Mouse (Mus musculus): Measurements from ENCODE around the gene Gdpgp1. TPM values are rescaled to one million over a fixed set of nuclear protein-coding genes. Genes with fewer than 3 reads are reported as not detected.

The Gdpgp1 gene
- polyA plus RNA-seq, 1 experiment from 2014 or later = 5.2 TPM

GRCm38 (mm10) chr7:80276374-80276773 is 43.7 kb downstream of the Gdpgp1 start:
- Histone ChIP-seq H3K36me3 (peaks cover 84% of the 10 kb centered on the region), H3K9me3 (peaks cover 13% of the 10 kb centered on the region), H3K27ac (no peak overlapping the region), H3K4me3 (no peak overlapping the region), H3K4me1 (peaks cover 2% of the 10 kb centered on the region; the same call in 1 of the 2 replicates), H3K27me3 (ENCODE audit: insufficient read depth, poor library complexity, severe bottlenecking) (no peaks in the 10 kb centered on the region)
- no peak for DNase-seq (ENCODE audit: low spot score)
- WGBS = 93% methylated on average over 4 of the region's 4 CpGs

- no peaks in the 10 kb centered on the region for H3K27me3 ChIP-seq (ENCODE audit: insufficient read depth, poor library complexity, severe bottlenecking)
- no peak for DNase-seq (ENCODE audit: low spot score)
- H3K4me3 ChIP-seq = no peak overlapping the region
- no peak overlapping the region for H3K27ac ChIP-seq
- H3K9me3 ChIP-seq = peaks cover 3% of the 10 kb centered on the region
- WGBS = 79% methylated on average over 10 of the region's 10 CpGs
- peaks cover 85% of the 10 kb centered on the region for H3K36me3 ChIP-seq
- peaks cover 11% of the 10 kb centered on the region; the same call in 1 of the 2 replicates for H3K4me1 ChIP-seq
These were observed 47.4 kb downstream of the Gdpgp1 start for GRCm38 (mm10) chr7:80280032-80280431.

GRCm38 (mm10) chr7:80280998-80281397 is 48.3 kb downstream of the Gdpgp1 start:
- no peak for DNase-seq (ENCODE audit: low spot score)
- Histone ChIP-seq H3K9me3 (no peaks in the 10 kb centered on the region), H3K27me3 (ENCODE audit: insufficient read depth, poor library complexity, severe bottlenecking) (no peaks in the 10 kb centered on the region), H3K27ac (no peak overlapping the region), H3K4me1 (peaks cover 11% of the 10 kb centered on the region; the same call in 1 of the 2 replicates), H3K4me3 (no peak overlapping the region), H3K36me3 (peaks cover 87% of the 10 kb centered on the region)
- WGBS = 89% methylated on average over 2 of the region's 2 CpGs

- WGBS = 88% methylated on average over 3 of the region's 3 CpGs
- H3K27ac ChIP-seq = no peak overlapping the region
- DNase-seq (ENCODE audit: low spot score) = no peak
- H3K4me1 ChIP-seq = peaks cover 11% of the 10 kb centered on the region; the same call in 1 of the 2 replicates
- no peak overlapping the region for H3K4me3 ChIP-seq
- no peaks in the 10 kb centered on the region for H3K9me3 ChIP-seq
- H3K27me3 ChIP-seq (ENCODE audit: insufficient read depth, poor library complexity, severe bottlenecking) = no peaks in the 10 kb centered on the region
- H3K36me3 ChIP-seq = peaks cover 87% of the 10 kb centered on the region
These were observed 49.0 kb downstream of the Gdpgp1 start for GRCm38 (mm10) chr7:80281646-80282045.

- Histone ChIP-seq H3K4me1 (peaks cover 11% of the 10 kb centered on the region; the same call in 1 of the 2 replicates), H3K36me3 (peaks cover 88% of the 10 kb centered on the region), H3K4me3 (no peak overlapping the region), H3K27me3 (ENCODE audit: insufficient read depth, poor library complexity, severe bottlenecking) (no peaks in the 10 kb centered on the region), H3K27ac (no peak overlapping the region), H3K9me3 (no peaks in the 10 kb centered on the region)
- 62% methylated on average over 3 of the region's 3 CpGs for WGBS
- no peak for DNase-seq (ENCODE audit: low spot score)
These were observed 50.7 kb downstream of the Gdpgp1 start for GRCm38 (mm10) chr7:80283226-80283918.

- DNase-seq (ENCODE audit: low spot score) = no peak
- H3K9me3 ChIP-seq = no peaks in the 10 kb centered on the region
- H3K27ac ChIP-seq = no peak overlapping the region
- 76% methylated on average over 5 of the region's 5 CpGs for WGBS
- no peaks in the 10 kb centered on the region for H3K27me3 ChIP-seq (ENCODE audit: insufficient read depth, poor library complexity, severe bottlenecking)
- H3K4me1 ChIP-seq = peaks cover 11% of the 10 kb centered on the region; the same call in 1 of the 2 replicates
- peaks cover 86% of the 10 kb centered on the region for H3K36me3 ChIP-seq
- H3K4me3 ChIP-seq = no peak overlapping the region
These were observed 51.7 kb downstream of the Gdpgp1 start for GRCm38 (mm10) chr7:80284391-80284790.

- H3K27ac ChIP-seq = no peak overlapping the region
- no peak overlapping the region for H3K4me3 ChIP-seq
- no peak for DNase-seq (ENCODE audit: low spot score)
- peaks cover 87% of the 10 kb centered on the region for H3K36me3 ChIP-seq
- no peaks in the 10 kb centered on the region for H3K9me3 ChIP-seq
- no peaks in the 10 kb centered on the region for H3K27me3 ChIP-seq (ENCODE audit: insufficient read depth, poor library complexity, severe bottlenecking)
- peaks cover 11% of the 10 kb centered on the region; the same call in 1 of the 2 replicates for H3K4me1 ChIP-seq
- 90% methylated on average over 6 of the region's 6 CpGs for WGBS
These were observed 53.1 kb downstream of the Gdpgp1 start for GRCm38 (mm10) chr7:80285725-80286124.

- Histone ChIP-seq H3K36me3 (peaks cover 90% of the 10 kb centered on the region), H3K4me3 (no peak overlapping the region)
- no peak for DNase-seq (ENCODE audit: low spot score)
These were observed 55.1 kb downstream of the Gdpgp1 start for GRCm38 (mm10) chr7:80287736-80288135.

More at GRCm38 (mm10) chr7:80287736-80288135, 55.1 kb downstream of the Gdpgp1 start:
- Histone ChIP-seq H3K27ac (no peak overlapping the region), H3K27me3 (ENCODE audit: insufficient read depth, poor library complexity, severe bottlenecking) (no peaks in the 10 kb centered on the region), H3K4me1 (peaks cover 11% of the 10 kb centered on the region; the same call in 1 of the 2 replicates), H3K9me3 (no peaks in the 10 kb centered on the region)
- 80% methylated on average over 10 of the region's 10 CpGs for WGBS

Other genes with a start within 250 kb of the Gdpgp1 start
- gene Zfp710, start 208.1 kb upstream of the Gdpgp1 start, polyA plus RNA-seq (2016; fragmentation: Nextera tagmentation; extraction: Ambion mirVana) = 14.8 and 20.8 TPM in 2 replicates
- 830 and 1,266 TPM in 2 replicates for gene Idh2, start 117.5 kb upstream of the Gdpgp1 start, polyA plus RNA-seq (2016; fragmentation: Nextera tagmentation; extraction: Ambion mirVana)
- 7.8 and 8.9 TPM in 2 replicates for gene Sema4b, start 46.0 kb upstream of the Gdpgp1 start, polyA plus RNA-seq (2016; fragmentation: Nextera tagmentation; extraction: Ambion mirVana)
- 61.9 and 74.9 TPM in 2 replicates for gene Cib1, start 52 bp upstream of the Gdpgp1 start, polyA plus RNA-seq (2016; fragmentation: Nextera tagmentation; extraction: Ambion mirVana)
- gene Ttll13, start 13.5 kb downstream of the Gdpgp1 start, polyA plus RNA-seq (2016; fragmentation: Nextera tagmentation; extraction: Ambion mirVana) = 0.54 and 0.84 TPM in 2 replicates
- 45.7 and 47.2 TPM in 2 replicates for gene Ngrn, start 28.4 kb downstream of the Gdpgp1 start, polyA plus RNA-seq (2016; fragmentation: Nextera tagmentation; extraction: Ambion mirVana)
- 14.5 and 15.3 TPM in 2 replicates for gene Vps33b, start 36.8 kb downstream of the Gdpgp1 start, polyA plus RNA-seq (2016; fragmentation: Nextera tagmentation; extraction: Ambion mirVana)
- 153 and 163 TPM in 2 replicates for gene Prc1, start 61.6 kb downstream of the Gdpgp1 start, polyA plus RNA-seq (2016; fragmentation: Nextera tagmentation; extraction: Ambion mirVana)
- 9.8 and 10.3 TPM in 2 replicates for gene Rccd1, start 91.6 kb downstream of the Gdpgp1 start, polyA plus RNA-seq (2016; fragmentation: Nextera tagmentation; extraction: Ambion mirVana)
- 24.3 and 34.2 TPM in 2 replicates for gene Unc45a, start 108.1 kb downstream of the Gdpgp1 start, polyA plus RNA-seq (2016; fragmentation: Nextera tagmentation; extraction: Ambion mirVana)
- gene Hddc3, start 110.2 kb downstream of the Gdpgp1 start, polyA plus RNA-seq (2016; fragmentation: Nextera tagmentation; extraction: Ambion mirVana) = 18.3 and 18.4 TPM in 2 replicates
- 20.0 and 20.9 TPM in 2 replicates for gene Man2a2, start 138.5 kb downstream of the Gdpgp1 start, polyA plus RNA-seq (2016; fragmentation: Nextera tagmentation; extraction: Ambion mirVana)
- 9.7 and 11.7 TPM in 2 replicates for gene Fes, start 155.1 kb downstream of the Gdpgp1 start, polyA plus RNA-seq (2016; fragmentation: Nextera tagmentation; extraction: Ambion mirVana)
- gene Furin, start 172.6 kb downstream of the Gdpgp1 start, polyA plus RNA-seq (2016; fragmentation: Nextera tagmentation; extraction: Ambion mirVana) = 18.1 and 20.7 TPM in 2 replicates

Data from heart, embryonic 10.5 days (tissue).